Mouse (Mus musculus): Measurements from ENCODE around the gene Ebf1. TPM values are rescaled to one million over a fixed set of nuclear protein-coding genes. Genes with fewer than 3 reads are reported as not detected.

Ebf1 gene
- total RNA-seq, 2 experiments from 2014 or later: 3.3 to 3.6 TPM

GRCm38 (mm10) chr11:44946618-44947017, 329.5 kb downstream of the Ebf1 start:
- no peak overlapping the region for H3K27ac ChIP-seq
- TF ChIP-seq CTCF (IDR thresholded peaks at IDR 0.05): no peak
- no peak overlapping the region for H3K4me3 ChIP-seq
- intact Hi-C loops (cut with DNase I): no loop called here
- DNase-seq (ENCODE audit: extremely low spot score in 1 of 2, low spot score in 2 of 2): no peak

GRCm38 (mm10) chr11:44948541-44948940, 331.4 kb downstream of the Ebf1 start:
- Histone ChIP-seq H3K27ac (no peak overlapping the region), H3K4me3 (no peak overlapping the region)
- no peak for TF ChIP-seq CTCF (IDR thresholded peaks at IDR 0.05)
- intact Hi-C loops (cut with DNase I): no loop called here
- no peak for DNase-seq (ENCODE audit: extremely low spot score in 1 of 2, low spot score in 2 of 2)

GRCm38 (mm10) chr11:44949140-44949539, 332.0 kb downstream of the Ebf1 start:
- no peak for TF ChIP-seq CTCF (IDR thresholded peaks at IDR 0.05)
- Histone ChIP-seq H3K27ac (no peak overlapping the region), H3K4me3 (no peak overlapping the region)
- DNase-seq (ENCODE audit: extremely low spot score in 1 of 2, low spot score in 2 of 2): no peak
- intact Hi-C loops (cut with DNase I): no loop called here

GRCm38 (mm10) chr11:44950319-44950718, 333.2 kb downstream of the Ebf1 start:
- TF ChIP-seq CTCF (IDR thresholded peaks at IDR 0.05): no peak
- no peak for DNase-seq (ENCODE audit: extremely low spot score in 1 of 2, low spot score in 2 of 2)
- intact Hi-C loops (cut with DNase I): no loop called here
- no peak overlapping the region for H3K27ac ChIP-seq
- no peak overlapping the region for H3K4me3 ChIP-seq

GRCm38 (mm10) chr11:44951506-44951905, 334.4 kb downstream of the Ebf1 start:
- no peak for DNase-seq (ENCODE audit: extremely low spot score in 1 of 2, low spot score in 2 of 2)
- no peak for TF ChIP-seq CTCF (IDR thresholded peaks at IDR 0.05)
- Histone ChIP-seq H3K4me3 (no peak overlapping the region), H3K27ac (no peak overlapping the region)
- intact Hi-C loops (cut with DNase I): no loop called here

GRCm38 (mm10) chr11:44953337-44953736, 336.2 kb downstream of the Ebf1 start:
- intact Hi-C loops (cut with DNase I): no loop called here
- H3K27ac ChIP-seq: no peak overlapping the region
- TF ChIP-seq CTCF (IDR thresholded peaks at IDR 0.05): no peak
- no peak overlapping the region for H3K4me3 ChIP-seq
- DNase-seq (ENCODE audit: extremely low spot score in 1 of 2, low spot score in 2 of 2): no peak

- Histone ChIP-seq H3K27ac (no peak overlapping the region), H3K4me3 (no peak overlapping the region)
- DNase-seq (ENCODE audit: extremely low spot score in 1 of 2, low spot score in 2 of 2): no peak
- intact Hi-C loops (cut with DNase I): no loop called here
- TF ChIP-seq CTCF (IDR thresholded peaks at IDR 0.05): no peak
These were observed 336.7 kb downstream of the Ebf1 start for GRCm38 (mm10) chr11:44953863-44954262.

GRCm38 (mm10) chr11:44954362-44954761, 337.2 kb downstream of the Ebf1 start:
- intact Hi-C loops (cut with DNase I): no loop called here
- Histone ChIP-seq H3K27ac (no peak overlapping the region), H3K4me3 (no peak overlapping the region)
- TF ChIP-seq CTCF (IDR thresholded peaks at IDR 0.05): no peak
- no peak for DNase-seq (ENCODE audit: extremely low spot score in 1 of 2, low spot score in 2 of 2)

- no peak for DNase-seq (ENCODE audit: extremely low spot score in 1 of 2, low spot score in 2 of 2)
- Histone ChIP-seq H3K27ac (no peak overlapping the region), H3K4me3 (no peak overlapping the region)
- intact Hi-C loops (cut with DNase I): no loop called here
- TF ChIP-seq CTCF (IDR thresholded peaks at IDR 0.05): no peak
These were observed 345.8 kb downstream of the Ebf1 start for GRCm38 (mm10) chr11:44962746-44963440.

- H3K27ac ChIP-seq: no peak overlapping the region
- no peak for TF ChIP-seq CTCF (IDR thresholded peaks at IDR 0.05)
- no peak overlapping the region for H3K4me3 ChIP-seq
- intact Hi-C loops (cut with DNase I): no loop called here
- DNase-seq (ENCODE audit: extremely low spot score in 1 of 2, low spot score in 2 of 2): no peak
These were observed 351.9 kb downstream of the Ebf1 start for GRCm38 (mm10) chr11:44969011-44969410.

GRCm38 (mm10) chr11:44974271-44974670, 357.2 kb downstream of the Ebf1 start:
- intact Hi-C loops (cut with DNase I): no loop called here
- Histone ChIP-seq H3K4me3 (no peak overlapping the region), H3K27ac (no peak overlapping the region)
- no peak for DNase-seq (ENCODE audit: extremely low spot score in 1 of 2, low spot score in 2 of 2)
- no peak for TF ChIP-seq CTCF (IDR thresholded peaks at IDR 0.05)

GRCm38 (mm10) chr11:44975151-44975550, 358.0 kb downstream of the Ebf1 start:
- Histone ChIP-seq H3K27ac (no peak overlapping the region), H3K4me3 (no peak overlapping the region)
- TF ChIP-seq CTCF (IDR thresholded peaks at IDR 0.05): no peak
- intact Hi-C loops (cut with DNase I): no loop called here
- no peak for DNase-seq (ENCODE audit: extremely low spot score in 1 of 2, low spot score in 2 of 2)

GRCm38 (mm10) chr11:44976254-44976802, 359.2 kb downstream of the Ebf1 start:
- Histone ChIP-seq H3K27ac (no peak overlapping the region), H3K4me3 (no peak overlapping the region)
- TF ChIP-seq CTCF (IDR thresholded peaks at IDR 0.05): no peak
- no peak for DNase-seq (ENCODE audit: extremely low spot score in 1 of 2, low spot score in 2 of 2)
- intact Hi-C loops (cut with DNase I): no loop called here
